In the genomic region with DNA sequence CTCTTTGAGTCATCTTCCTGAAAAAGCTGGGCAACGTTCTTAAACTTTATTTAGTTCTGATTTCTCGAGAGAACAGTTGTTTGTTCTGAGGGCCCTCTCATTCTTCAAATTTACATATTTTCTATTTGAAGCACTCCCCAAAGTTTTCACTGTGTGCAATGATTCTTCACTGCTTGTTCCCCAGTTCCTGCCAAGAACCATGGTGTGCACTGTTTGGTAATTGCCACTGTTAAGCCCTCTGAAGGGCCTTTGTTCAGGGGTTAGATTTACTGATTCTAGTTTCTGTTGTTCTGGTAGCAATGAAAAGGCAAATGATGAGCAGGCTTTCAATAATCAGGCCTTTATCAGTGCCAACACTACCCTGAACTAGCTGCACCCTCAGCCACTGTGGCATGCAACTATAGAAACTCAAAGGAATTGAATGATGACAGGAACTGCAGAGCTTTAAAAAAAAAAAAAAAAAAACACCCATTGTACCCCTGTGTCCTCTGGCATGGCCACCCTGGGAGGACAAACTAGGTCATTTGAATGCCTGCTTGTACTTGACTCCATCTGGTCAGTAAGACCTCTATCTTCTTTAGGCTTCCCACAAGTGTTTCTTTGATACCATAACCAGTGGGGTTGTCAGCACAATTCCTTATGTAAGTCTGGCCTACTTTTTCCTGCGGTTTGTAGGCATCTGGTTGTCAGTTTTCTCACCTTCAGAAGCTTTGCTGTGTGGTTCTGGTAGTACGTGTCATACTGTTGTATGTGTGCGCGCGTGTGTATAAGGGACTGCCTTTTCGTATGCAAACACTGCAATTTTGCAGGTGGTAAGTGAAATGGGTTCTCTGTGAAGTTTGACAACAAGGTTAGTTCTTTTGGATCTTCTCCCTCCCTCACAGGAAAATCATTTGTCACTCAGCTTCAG, we compare ENCODE assay signal across 19 mouse cellular contexts.
DNase-seq lines count a peak whose midpoint lies in the region; ATAC-seq and TF ChIP-seq lines count a peak whose summit lies in the region.
"Had no signal": no experiment of that assay in that cellular context is flagged by ENCODE, and none has a peak within 500 bp of the region (broad histone marks: within the 10 kb centered on the region; RNA-seq: fewer than 3 reads in every experiment).

No protein-coding gene starts in this region.

- 76% methylated on average over 8 of the region's 8 CpGs for WGBS in forebrain, postnatal 0 days
- WGBS in forebrain, embryonic 10.5 days: 91% methylated on average over 8 of the region's 8 CpGs
- WGBS in lung, adult 2 months: 79% methylated on average over 8 of the region's 8 CpGs

- TF ChIP-seq CTCF in forebrain, postnatal 0 days (IDR thresholded peaks at IDR 0.05; ENCODE audit: low read depth): no peak
- no peak for TF ChIP-seq CTCF in cortical plate, adult 2 months (IDR thresholded peaks at IDR 0.05; ENCODE audit: extremely low read depth, insufficient read depth, low read length)
- TF ChIP-seq CTCF in lung, adult 2 months (IDR thresholded peaks at IDR 0.05; ENCODE audit: insufficient read depth, low read length): no peak

- H3K4me2 ChIP-seq in forebrain, postnatal 0 days (ENCODE audit: low read depth): no peak overlapping the region
- H3K4me2 ChIP-seq: embryonic facial prominence, embryonic 13.5 days; heart, embryonic 13.5 days had no signal

- H3K9ac ChIP-seq in forebrain, postnatal 0 days: no peak overlapping the region
- H3K9ac ChIP-seq: embryonic facial prominence, embryonic 13.5 days; heart, embryonic 13.5 days had no signal

- no peaks in the 10 kb centered on the region for H3K9me3 ChIP-seq in forebrain, postnatal 0 days (ENCODE audit: low read length)
- H3K9me3 ChIP-seq in forebrain, embryonic 10.5 days: no peaks in the 10 kb centered on the region
- H3K9me3 ChIP-seq: embryonic facial prominence, embryonic 13.5 days; heart, embryonic 13.5 days; midbrain, embryonic 10.5 days had no signal

- H3K4me1 ChIP-seq in forebrain, postnatal 0 days (ENCODE audit: insufficient read depth): 0 out of 2 replicates have a peak, but pooled peaks cover 3% of the 10 kb centered on the region
- no peaks in the 10 kb centered on the region for H3K4me1 ChIP-seq in forebrain, embryonic 10.5 days
- H3K4me1 ChIP-seq in cortical plate, adult 2 months (ENCODE audit: control insufficient read depth, insufficient read depth, low read length): peaks cover 13% of the 10 kb centered on the region
- no peaks in the 10 kb centered on the region for H3K4me1 ChIP-seq in lung, adult 2 months (ENCODE audit: control insufficient read depth, insufficient read depth, low read length)
- H3K4me1 ChIP-seq: heart, embryonic 13.5 days; midbrain, embryonic 10.5 days had no signal

- no peak overlapping the region for H3K4me3 ChIP-seq in forebrain, postnatal 0 days (ENCODE audit: low read depth, low read length)
- no peak overlapping the region for H3K4me3 ChIP-seq in forebrain, embryonic 10.5 days
- no peak overlapping the region for H3K4me3 ChIP-seq in cortical plate, adult 2 months (ENCODE audit: insufficient read depth, low read length)
- no peak overlapping the region for H3K4me3 ChIP-seq in lung, adult 2 months (replicated peaks; ENCODE audit: extremely low read depth, low read depth, low read length)
- H3K4me3 ChIP-seq: embryonic facial prominence, embryonic 13.5 days; heart, embryonic 13.5 days; midbrain, embryonic 10.5 days had no signal

- no peak for DNase-seq in forebrain, postnatal 0 days
- no peak for DNase-seq in forebrain, embryonic 10.5 days (ENCODE audit: extremely low spot score, low spot score)
- peak; percentile 39 for DNase-seq in layer of hippocampus, adult 9-11 months
- no peak for DNase-seq in layer of hippocampus, adult 9-10 months (ENCODE audit: low spot score)
- peak; percentile 2 for DNase-seq in A20 (ENCODE audit: low read depth, low spot score)
- no peak for DNase-seq in lung, adult 2 months
- DNase-seq: adrenal gland, postnatal 25 days; heart, adult 11 months; heart, postnatal 4 days; kidney, adult 8-10 months; kidney, postnatal 4 days; lung, adult 18-20 months; lung, postnatal 4 days; thymus, adult 2 months had no signal

- no peaks in the 10 kb centered on the region for H3K27me3 ChIP-seq in forebrain, postnatal 0 days (ENCODE audit: insufficient read depth, low read length)
- no peaks in the 10 kb centered on the region for H3K27me3 ChIP-seq in forebrain, embryonic 10.5 days (ENCODE audit: poor library complexity, severe bottlenecking)
- H3K27me3 ChIP-seq: embryonic facial prominence, embryonic 13.5 days; heart, embryonic 13.5 days had no signal

- no peaks in the 10 kb centered on the region for H3K36me3 ChIP-seq in forebrain, postnatal 0 days (ENCODE audit: insufficient read depth)
- H3K36me3 ChIP-seq in forebrain, embryonic 10.5 days (replicated peaks): no peaks in the 10 kb centered on the region
- H3K36me3 ChIP-seq: embryonic facial prominence, embryonic 13.5 days; heart, embryonic 13.5 days; midbrain, embryonic 10.5 days had no signal

- no peak for TF ChIP-seq POLR2A in cortical plate, adult 2 months (IDR thresholded peaks at IDR 0.05; ENCODE audit: extremely low read depth, insufficient read depth, low read length)
- TF ChIP-seq POLR2A in lung, adult 2 months (IDR thresholded peaks at IDR 0.05; ENCODE audit: borderline replicate concordance, extremely low read depth, low read depth, low read length): no peak

- peak; percentile 20; the same call in 1 of the 2 replicates for ATAC-seq in forebrain, postnatal 0 days
- ATAC-seq: inflammation-experienced regulatory T-cells, adult 6 months had no signal

- no peak overlapping the region for H3K27ac ChIP-seq in forebrain, postnatal 0 days (ENCODE audit: low read depth, low read length)
- no peak overlapping the region for H3K27ac ChIP-seq in forebrain, embryonic 10.5 days
- H3K27ac ChIP-seq in cortical plate, adult 2 months (ENCODE audit: insufficient read depth, low read length): peak overlapping the region; percentile 96
- H3K27ac ChIP-seq: embryonic facial prominence, embryonic 13.5 days; heart, embryonic 13.5 days; midbrain, embryonic 10.5 days had no signal

Comparison
In these comparisons a context has a peak if more than half of its experiments do, and no peak if none do; other contexts are left out.
1. DNase-seq: peak in layer of hippocampus, adult 9-11 months (single experiment) and A20 (single experiment); none in forebrain, postnatal 0 days (single experiment), forebrain, embryonic 10.5 days (single experiment), layer of hippocampus, adult 9-10 months (single experiment) and lung, adult 2 months (single experiment).